Mouse (Mus musculus) lung, postnatal 36 days (tissue): ENCODE data around the gene Idh3b.

ENCODE experiments used
- DNase-seq: peaks from one replicate; pipeline ENCODE4 v3.0.0; 2022; ENCODE audit warnings: mixed read lengths

The Idh3b gene

DNA sequence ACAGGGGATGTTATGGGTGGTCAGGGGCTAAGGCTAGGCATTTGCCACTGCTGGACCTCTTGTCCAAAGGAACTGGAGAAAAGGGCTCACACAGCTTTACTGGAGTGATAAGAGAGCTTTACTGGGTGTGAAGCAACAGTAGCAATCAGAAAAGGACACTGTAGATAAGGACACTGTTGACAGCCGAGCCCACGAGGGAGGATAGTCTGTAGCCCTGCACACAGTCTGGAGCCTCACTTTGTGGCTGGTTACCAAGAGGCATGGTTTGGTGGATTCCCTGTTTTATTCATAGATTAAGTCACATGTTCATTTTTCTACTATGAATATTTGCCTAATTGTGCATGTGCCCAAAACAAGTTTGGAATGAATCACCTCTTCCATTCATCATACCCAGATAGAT lies 21.9 kb downstream of the Idh3b start:
- DNase-seq: no peak

GRCm38 (mm10) chr2:130261914-130262313 lies 22.4 kb downstream of the Idh3b start:
- DNase-seq: no peak

GRCm38 (mm10) chr2:130260822-130261221 lies 23.5 kb downstream of the Idh3b start:
- DNase-seq: no peak

GRCm38 (mm10) chr2:130256762-130257161 lies 27.6 kb downstream of the Idh3b start:
- DNase-seq: no peak

DNA sequence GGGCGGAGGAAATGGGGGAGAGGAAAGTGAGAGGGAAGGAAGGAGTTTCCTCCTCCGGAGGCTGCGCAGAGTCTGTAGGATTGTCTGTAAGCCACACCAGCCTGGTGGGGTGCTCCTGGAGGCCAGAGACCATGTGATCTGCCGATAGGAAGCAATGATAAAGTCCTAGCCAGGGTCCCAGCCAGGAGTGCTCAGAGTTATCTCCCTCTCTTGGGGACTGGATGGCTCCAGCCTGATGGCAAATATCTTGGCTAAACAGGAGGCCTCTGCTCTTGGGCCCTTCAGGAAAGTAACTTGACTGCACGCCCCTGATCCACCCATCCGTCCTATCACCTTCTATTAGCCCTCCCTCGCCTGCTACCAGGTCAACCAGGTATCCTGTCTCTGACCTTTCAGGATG lies 36.1 kb downstream of the Idh3b start:
- no peak for DNase-seq

DNA sequence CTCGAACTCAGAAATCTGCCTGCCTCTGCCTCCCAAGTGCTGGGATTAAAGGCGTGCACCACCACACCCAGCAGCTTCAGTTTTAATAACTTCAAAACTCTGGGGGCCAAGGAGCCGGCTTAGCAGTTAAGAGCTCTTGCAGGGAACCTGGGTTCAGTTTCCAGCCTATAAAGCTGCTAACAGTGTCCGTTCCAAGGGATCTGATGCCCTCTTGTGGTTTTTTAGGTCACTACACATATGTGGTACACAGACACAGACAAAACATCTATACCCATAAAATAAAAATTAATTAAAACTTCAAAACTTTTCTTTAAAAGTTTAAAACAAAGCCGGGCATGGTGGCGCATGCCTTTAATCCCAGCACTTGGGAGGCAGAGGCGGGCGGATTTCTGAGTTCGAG lies 37.4 kb downstream of the Idh3b start:
- peak; percentile 73 for DNase-seq
